Mouse (Mus musculus) liver, postnatal 0 days (tissue): ENCODE results near the gene Stn1. TPM values are rescaled to one million over a fixed set of nuclear protein-coding genes. Genes with fewer than 3 reads are reported as not detected.

Experiments used
- ATAC-seq: fragments of 200-750 bp; cut with Nextera tagmentation; 2 replicates; pipeline ENCODE4 v1.8.0; 2017; ENCODE audit warnings: mild to moderate bottlenecking, moderate library complexity
- DNase-seq: peaks from one replicate; pipeline ENCODE4 v3.0.0-alpha.2; 2016
- H3K27ac ChIP-seq: fragments of 300-500 bp; sonication (generic); 2 replicates; pipeline ENCODE4 v1.5.1; 2014; ENCODE audit warnings: antibody characterized with exemption, moderate library complexity, mild to moderate bottlenecking, low read depth
- H3K27me3 ChIP-seq: fragments of 300-500 bp; sonication (generic); 2 replicates; pipeline ENCODE4 v1.6.1; 2014; ENCODE audit warnings: low read length, control low read depth, mixed read lengths; ENCODE audit not compliant: insufficient read depth
- H3K36me3 ChIP-seq: fragments of 300-500 bp; sonication (generic); replicated peaks from 2 replicates; pipeline ENCODE4 v1.6.1; 2014; ENCODE audit warnings: mild to moderate bottlenecking, control low read depth, low read length, moderate library complexity, mixed read lengths; ENCODE audit not compliant: insufficient read depth
- H3K4me1 ChIP-seq: fragments of 300-500 bp; sonication (generic); 2 replicates; pipeline ENCODE4 v1.6.1; 2014; ENCODE audit warnings: antibody characterized with exemption, mild to moderate bottlenecking, control low read depth; ENCODE audit not compliant: insufficient read depth
- H3K4me2 ChIP-seq: fragments of 300-500 bp; sonication (generic); 2 replicates; pipeline ENCODE4 v1.6.1; 2014; ENCODE audit warnings: low read depth, mild to moderate bottlenecking, low read length, moderate library complexity, mixed read lengths
- H3K4me3 ChIP-seq: fragments of 300-500 bp; sonication (generic); 2 replicates; pipeline ENCODE4 v1.5.1; 2014; ENCODE audit warnings: low read depth, low read length
- H3K9ac ChIP-seq: fragments of 300-500 bp; sonication (generic); replicated peaks from 2 replicates; pipeline ENCODE4 v1.6.1; 2014; ENCODE audit warnings: mild to moderate bottlenecking, moderate library complexity
- H3K9me3 ChIP-seq: fragments of 300-500 bp; sonication (generic); 2 replicates; pipeline ENCODE4 v1.6.1; 2016; ENCODE audit warnings: mild to moderate bottlenecking, control low read depth, low read length, mixed read lengths
- CTCF ChIP-seq: sonication (generic); IDR thresholded peaks from 2 replicates; pipeline ENCODE4 v1.5.1; 2016; ENCODE audit warnings: antibody characterized with exemption, low read depth
- EP300 ChIP-seq: IDR thresholded peaks from 2 replicates; pipeline ENCODE4 v1.6.1; 2016; ENCODE audit warnings: antibody characterized with exemption, low read depth, mild to moderate bottlenecking
- WGBS: fragments of 180-500 bp; shearing (Covaris S2); extraction: QIAGEN DNeasy Blood & Tissue Kit; methylation state at CpG from one replicate; pipeline ENCODE4 v1.1.7; 2014; ENCODE audit not compliant: insufficient replicate concordance; 5-methylcytosine and 5-hydroxymethylcytosine counted together
- polyA plus RNA-seq: library from polyadenylated mRNA; unstranded; fragments of >200 nt; fragmentation: Nextera tagmentation; extraction: Ambion mirVana; gene quantifications from 2 replicates; pipeline ENCODE4 v1.2.1, GENCODE M21; 2015

Stn1 gene
- 4.4 and 5.4 TPM in 2 replicates for polyA plus RNA-seq

DNA sequence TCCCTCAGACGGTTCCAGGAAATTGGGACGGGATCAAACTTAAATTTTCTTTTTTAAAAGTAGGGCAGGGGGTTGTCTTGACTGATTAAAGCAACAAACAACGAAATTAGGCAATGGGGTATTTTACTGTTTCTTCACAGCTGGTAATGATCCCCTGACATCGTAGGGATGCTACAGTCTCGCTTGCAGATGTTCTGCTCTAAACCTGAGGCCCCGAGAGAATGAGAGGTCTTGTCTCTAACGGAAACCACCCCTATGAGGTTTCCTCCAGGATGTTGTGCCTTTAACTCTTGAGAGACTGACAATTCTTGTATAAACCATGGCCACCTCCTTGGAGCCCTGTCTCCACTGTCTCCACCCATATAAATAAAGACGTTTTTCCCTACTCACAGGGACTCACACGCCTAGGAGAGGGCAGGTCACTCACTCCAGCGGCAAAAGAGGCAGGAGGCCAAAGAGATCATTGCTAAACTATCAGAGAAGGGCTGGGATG, at the start of gene Stn1:
Stn1 (minus strand) TSS at position 208 of the 493 bp plus-strand sequence.
- Histone ChIP-seq H3K4me1 (peaks cover 27% of the 10 kb centered on the region), H3K27ac (peak within 1 kb of the TSS; percentile 88), H3K9ac (peak within 1 kb of the TSS; percentile 72), H3K36me3 (peaks cover 6% of the 10 kb centered on the region; the same call in 1 of the 2 replicates), H3K4me3 (peak within 1 kb of the TSS; percentile 69), H3K27me3 (no peaks in the 10 kb centered on the region), H3K9me3 (peaks cover 2% of the 10 kb centered on the region; the same call in 1 of the 2 replicates), H3K4me2 (peak within 1 kb of the TSS; percentile 92)
- ATAC-seq (peak; percentile 42), DNase-seq (no peak)
- 3% methylated on average over 10 of the region's 10 CpGs for WGBS
- TF ChIP-seq CTCF (no peak), EP300 (no peak; the same call in 1 of the 2 replicates)

DNA sequence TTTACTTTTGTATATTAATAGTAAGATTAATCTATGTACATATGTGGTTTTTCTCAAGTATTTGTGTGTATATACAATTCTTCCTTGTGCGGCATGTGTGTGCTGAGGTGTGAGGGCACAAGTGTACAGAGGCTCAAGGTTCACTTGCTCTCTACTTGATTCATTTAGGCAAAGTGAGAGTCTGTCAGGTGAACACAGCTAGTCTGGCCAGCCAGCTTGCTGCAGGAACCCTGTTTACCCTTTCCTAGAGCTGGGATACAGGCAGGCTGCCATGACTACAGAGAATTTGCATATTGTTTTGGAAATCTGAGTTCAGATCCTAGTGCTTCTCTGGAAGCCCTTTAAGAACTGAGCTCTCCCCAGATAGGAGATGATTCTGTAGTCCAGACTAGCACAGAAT, 49.7 kb upstream of the Stn1 start:
- TF ChIP-seq EP300 (no peak), CTCF (no peak)
- Histone ChIP-seq H3K4me2 (no peak overlapping the region), H3K4me3 (no peak overlapping the region), H3K27me3 (no peaks in the 10 kb centered on the region), H3K4me1 (peaks cover 15% of the 10 kb centered on the region), H3K9ac (no peak overlapping the region), H3K27ac (no peak overlapping the region), H3K36me3 (no peaks in the 10 kb centered on the region), H3K9me3 (no peaks in the 10 kb centered on the region)
- WGBS = 72% methylated on average over 1 of the region's 1 CpGs
- DNase-seq = no peak
- ATAC-seq = no peak

DNA sequence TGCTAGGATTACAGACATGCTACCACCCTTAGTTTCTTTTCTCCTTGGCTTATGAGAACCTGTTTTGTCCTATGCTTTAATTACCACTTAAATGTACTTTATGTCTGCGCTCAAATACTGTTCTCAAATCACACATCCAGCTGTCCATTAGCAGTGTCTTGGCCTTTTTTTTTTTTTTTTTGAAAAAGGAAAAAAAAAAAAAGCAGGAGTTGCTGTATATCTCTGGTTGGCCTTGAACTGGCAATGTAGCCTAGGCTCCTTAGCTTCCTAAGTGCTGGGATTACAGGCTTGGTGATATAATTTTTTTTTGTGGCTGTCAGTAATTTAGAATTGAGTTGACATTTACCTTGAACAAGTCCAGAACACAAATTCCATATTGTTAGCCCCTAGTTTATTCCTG, 48.5 kb upstream of the Stn1 start:
- ATAC-seq (no peak), DNase-seq (no peak)
- no peak overlapping the region for H3K27ac ChIP-seq
- H3K4me2 ChIP-seq = no peak overlapping the region
- no peaks in the 10 kb centered on the region for H3K36me3 ChIP-seq
- no peaks in the 10 kb centered on the region for H3K9me3 ChIP-seq
- H3K27me3 ChIP-seq = no peaks in the 10 kb centered on the region
- 85% methylated on average over 1 of the region's 1 CpGs for WGBS
- H3K4me1 ChIP-seq = peaks cover 26% of the 10 kb centered on the region
- H3K9ac ChIP-seq = no peak overlapping the region
- H3K4me3 ChIP-seq = no peak overlapping the region
- TF ChIP-seq EP300 (no peak), CTCF (no peak)

DNA sequence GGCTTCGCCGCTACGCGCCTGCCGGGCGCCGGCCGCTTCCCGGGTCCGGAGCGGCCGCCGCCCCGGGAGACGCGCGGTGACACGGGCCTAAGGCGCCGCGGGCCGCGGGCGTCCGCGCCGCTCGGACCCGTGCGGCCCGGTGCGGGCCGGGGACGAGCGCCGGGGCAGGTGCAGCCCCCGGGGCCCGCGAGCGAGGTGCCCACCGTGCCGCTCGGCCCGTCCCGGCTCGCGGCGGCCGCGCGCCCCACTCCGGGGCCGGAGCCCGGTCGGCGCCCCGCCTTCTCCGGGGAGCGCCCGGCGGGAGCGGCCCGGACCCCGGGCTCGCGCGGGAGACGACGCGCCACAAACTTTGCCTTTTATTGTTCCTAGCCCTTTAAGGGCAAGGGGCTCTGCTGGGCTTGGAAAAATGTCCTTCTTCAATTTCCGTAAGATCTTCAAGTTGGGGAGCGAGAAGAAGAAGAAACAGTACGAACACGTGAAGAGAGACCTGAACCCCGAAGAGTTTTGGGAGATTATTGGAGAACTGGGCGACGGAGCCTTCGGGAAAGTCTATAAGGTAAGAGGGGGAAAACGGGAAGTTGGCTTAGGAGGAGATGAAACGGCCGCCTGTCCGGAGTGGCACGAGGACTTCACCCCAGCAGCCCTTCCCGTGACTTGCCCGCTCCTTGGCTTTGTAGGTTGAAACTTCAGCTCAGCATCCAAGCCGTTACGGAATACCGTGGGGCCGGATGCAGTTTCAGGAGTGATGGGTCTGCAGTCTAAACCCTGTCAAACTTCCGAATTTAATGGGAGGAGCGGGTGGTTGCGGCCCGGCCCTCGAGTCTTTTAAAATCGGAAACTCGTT, 42.7 kb upstream of the Stn1 start:
- ATAC-seq (peak; percentile 72), DNase-seq (peak; percentile 50)
- H3K9me3 ChIP-seq = no peaks in the 10 kb centered on the region
- H3K9ac ChIP-seq = peak overlapping the region; percentile 96
- no peak for TF ChIP-seq CTCF
- TF ChIP-seq EP300 = no peak
- peak overlapping the region; percentile 99 for H3K27ac ChIP-seq
- peak overlapping the region; percentile 86 for H3K4me2 ChIP-seq
- H3K27me3 ChIP-seq = no peaks in the 10 kb centered on the region
- WGBS = under 1% methylated on average over 71 of the region's 96 CpGs
- peak overlapping the region; percentile 70 for H3K4me3 ChIP-seq
- H3K4me1 ChIP-seq = peaks cover 21% of the 10 kb centered on the region
- no peaks in the 10 kb centered on the region for H3K36me3 ChIP-seq

DNA sequence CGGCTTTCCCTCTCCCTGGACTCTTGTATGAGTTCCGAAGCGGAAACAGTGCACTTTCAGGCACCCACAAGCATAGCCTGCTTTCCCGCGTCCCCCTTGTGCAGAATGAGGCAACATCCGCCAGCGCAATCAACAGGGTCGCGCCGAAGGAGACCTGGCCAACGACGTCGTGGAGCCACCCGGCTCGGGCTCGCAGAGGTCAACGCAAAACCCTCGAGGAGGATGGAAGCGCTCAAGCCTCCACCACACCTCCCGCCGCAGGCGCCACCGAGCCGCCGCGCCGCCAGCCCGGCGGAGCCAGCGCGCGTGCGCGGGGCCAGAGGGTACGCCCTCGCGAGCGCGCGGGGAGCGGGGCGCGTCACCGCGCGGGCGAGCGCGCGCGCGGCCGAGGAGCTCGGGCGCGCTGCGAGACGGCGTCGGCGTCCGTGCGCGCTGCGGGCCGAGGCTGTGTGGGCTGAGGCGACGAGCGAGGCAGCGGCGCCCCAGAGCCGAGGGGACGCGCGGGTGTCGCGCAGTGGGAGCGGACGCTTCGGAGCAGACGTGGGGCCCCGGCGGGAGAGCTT, 42.0 kb upstream of the Stn1 start, which contains the start of gene Slk:
Slk (plus strand) TSS at position 454 of the 563 bp plus-strand sequence.
- Histone ChIP-seq H3K9ac (peak within 1 kb of the TSS; percentile 96), H3K4me2 (peak within 1 kb of the TSS; percentile 86), H3K36me3 (no peaks in the 10 kb centered on the region), H3K9me3 (no peaks in the 10 kb centered on the region), H3K4me1 (peaks cover 21% of the 10 kb centered on the region), H3K4me3 (peak within 1 kb of the TSS; percentile 70), H3K27ac (peak within 1 kb of the TSS; percentile 99), H3K27me3 (no peaks in the 10 kb centered on the region)
- ATAC-seq = peak; percentile 96
- TF ChIP-seq EP300 (no peak), CTCF (no peak)
- DNase-seq = peak; percentile 87
- 0% methylated on average over 78 of the region's 83 CpGs for WGBS

DNA sequence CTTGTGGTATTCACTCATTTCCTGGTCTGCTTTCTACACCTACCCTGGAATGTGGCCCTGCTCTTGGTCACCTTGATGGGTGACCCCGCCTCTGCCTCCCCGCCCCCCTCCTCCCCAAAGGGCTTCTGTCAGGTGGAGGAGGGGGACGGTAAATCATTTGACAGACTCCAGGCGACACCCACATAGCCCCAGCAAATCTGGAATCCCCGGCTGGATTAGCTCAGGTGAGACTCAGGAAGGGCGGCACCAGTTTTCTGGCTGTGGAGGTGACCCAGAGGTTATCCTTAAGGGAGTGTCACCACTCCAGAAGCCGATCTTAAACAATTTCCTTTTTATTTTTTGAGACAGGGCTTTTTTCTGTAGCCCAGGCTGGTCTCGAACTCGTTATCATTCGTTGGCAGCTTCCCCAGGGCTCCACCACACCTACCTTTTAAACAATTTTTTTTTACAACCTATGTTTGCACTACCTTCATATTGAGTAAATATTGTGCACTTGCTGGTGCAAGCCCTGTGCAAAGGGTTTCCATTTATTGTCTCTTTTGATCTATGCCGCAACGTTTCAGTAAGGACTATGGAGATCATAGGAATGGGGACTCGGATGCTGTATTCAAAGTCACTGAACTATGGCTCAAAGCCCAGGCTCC, 41.4 kb upstream of the Stn1 start:
- peak overlapping the region; percentile 70 for H3K4me3 ChIP-seq
- H3K27me3 ChIP-seq = no peaks in the 10 kb centered on the region
- peak overlapping the region; percentile 86 for H3K4me2 ChIP-seq
- H3K36me3 ChIP-seq = no peaks in the 10 kb centered on the region
- DNase-seq (peak; percentile 43), ATAC-seq (no peak)
- peaks cover 21% of the 10 kb centered on the region for H3K4me1 ChIP-seq
- H3K9me3 ChIP-seq = no peaks in the 10 kb centered on the region
- 23% methylated on average over 13 of the region's 13 CpGs for WGBS
- TF ChIP-seq EP300 (no peak), CTCF (no peak)
- H3K9ac ChIP-seq = peak overlapping the region; percentile 96
- H3K27ac ChIP-seq = peak overlapping the region; percentile 99
